Mouse (Mus musculus) frontal cortex, postnatal 10 days (tissue): ENCODE results near the gene Lysmd2.
"Not testable (repeated sequence)": the region's sequence is repeated elsewhere in the genome, so short reads cannot be mapped to it uniquely, and the experiment has no call there.

Experiments
- DNase-seq, 2 experiments: peaks; one replicate each; pipeline ENCODE4 v3.0.0; 2022; ENCODE audit warnings: low spot score in 2 of 2, mixed read lengths in 1 of 2

Gene Lysmd2

DNA sequence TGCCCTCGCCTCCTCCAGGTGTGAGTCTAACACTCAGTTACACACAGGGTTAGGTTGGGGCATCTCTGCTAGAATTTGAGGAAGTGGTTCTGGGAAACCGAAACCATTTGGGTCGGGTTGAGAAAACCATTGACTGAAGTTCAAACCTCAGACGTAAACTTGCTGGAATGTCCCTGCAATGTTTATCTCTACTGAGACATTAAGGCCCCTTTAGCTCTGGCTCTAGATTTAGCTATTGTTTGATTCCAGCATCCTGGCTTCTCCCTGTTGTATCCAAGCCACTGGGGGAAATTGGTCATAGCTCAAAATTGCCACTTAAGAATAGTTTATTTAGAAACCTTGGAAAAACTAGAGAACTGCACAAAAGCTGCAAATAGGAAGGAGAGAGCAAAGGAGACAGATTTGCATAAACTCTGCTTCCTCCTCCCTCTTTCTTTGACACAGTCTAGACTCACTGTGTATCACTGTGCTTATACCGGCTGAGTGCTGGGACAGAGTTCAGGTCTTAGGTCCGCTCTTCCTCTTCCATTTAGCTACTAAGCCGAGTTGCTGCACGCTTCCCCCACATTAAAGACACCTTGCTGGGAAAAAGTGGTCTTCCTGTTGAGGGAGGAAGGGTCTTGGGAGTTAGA, 5.4 kb downstream of the Lysmd2 start:
- no peak for DNase-seq

DNA sequence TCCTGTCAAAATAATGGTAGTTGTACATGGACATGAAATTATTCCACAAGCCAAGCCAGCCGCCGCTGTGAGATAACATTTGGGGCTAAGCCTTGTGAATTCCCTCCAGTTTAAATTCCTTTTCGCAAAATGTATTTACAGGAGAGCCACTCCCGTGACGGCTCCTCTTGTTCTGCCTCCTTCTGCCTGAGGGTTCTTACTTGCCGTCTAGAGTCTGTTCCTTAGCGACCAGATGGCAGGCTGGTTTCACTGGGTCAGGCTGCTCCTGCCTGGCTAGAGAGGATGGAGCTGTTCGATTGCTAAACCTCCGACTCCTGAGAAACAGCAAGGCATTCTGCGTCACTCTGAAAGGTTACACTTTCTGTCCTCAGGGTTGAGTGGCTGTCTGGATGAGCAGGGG, 6.6 kb downstream of the Lysmd2 start:
- no peak for DNase-seq

DNA sequence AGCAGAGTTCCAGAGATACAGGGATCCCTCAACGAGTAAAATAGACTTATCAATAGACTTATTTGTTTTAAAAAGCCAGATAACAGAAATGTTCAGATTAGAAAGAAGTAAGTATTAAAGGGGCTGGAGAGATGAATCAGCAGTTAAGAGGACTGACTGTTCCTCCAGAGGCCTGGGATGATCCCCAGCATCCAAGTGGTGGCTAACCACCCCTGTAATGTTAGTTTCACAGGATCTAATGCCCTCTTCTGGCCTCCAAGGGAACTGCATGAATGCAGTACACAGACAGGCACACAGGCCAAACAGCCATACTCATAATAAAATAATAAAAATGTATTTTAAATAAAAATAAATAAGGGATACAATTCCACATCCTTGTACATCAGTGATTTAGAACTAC, 7.4 kb downstream of the Lysmd2 start:
- DNase-seq: no peak

DNA sequence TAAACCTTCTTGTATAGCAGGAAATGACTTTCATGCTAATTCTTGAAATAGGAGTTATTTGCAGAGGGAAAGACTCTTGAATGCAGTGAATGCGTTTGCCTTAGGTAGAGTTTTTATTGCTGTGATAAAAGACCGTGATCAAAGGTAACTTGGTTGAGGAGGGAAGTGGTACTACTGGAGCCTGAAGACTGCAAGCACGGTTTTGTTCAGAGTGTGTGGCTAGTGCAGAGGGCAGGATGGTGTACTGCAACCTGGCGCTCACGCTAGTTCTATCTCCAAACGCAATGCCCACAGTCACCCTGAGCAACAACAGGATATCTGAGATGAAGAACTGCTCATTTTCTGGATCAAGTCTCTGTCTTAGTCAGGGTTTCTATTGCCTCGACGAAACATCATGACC, 8.1 kb downstream of the Lysmd2 start:
- DNase-seq: no peak

DNA sequence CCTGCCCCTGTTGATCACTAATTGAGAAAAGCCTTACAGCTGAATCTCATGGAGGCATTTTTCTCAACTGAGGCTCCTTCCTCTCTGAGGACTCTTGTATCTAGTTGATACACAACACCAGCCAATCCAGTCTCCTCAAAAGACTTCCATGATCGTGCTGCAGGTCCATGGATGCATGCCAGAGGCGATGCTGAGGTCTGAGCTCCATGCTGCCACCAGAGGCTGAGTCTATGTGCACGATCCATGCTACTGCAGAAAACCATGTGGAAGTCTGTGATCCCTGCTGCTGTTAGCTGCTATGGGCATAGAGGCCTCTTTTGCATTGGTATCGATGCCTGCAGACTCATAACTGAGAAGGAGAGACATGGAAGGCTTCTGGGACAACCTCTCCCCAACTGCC, 8.7 kb downstream of the Lysmd2 start:
- no peak for DNase-seq

DNA sequence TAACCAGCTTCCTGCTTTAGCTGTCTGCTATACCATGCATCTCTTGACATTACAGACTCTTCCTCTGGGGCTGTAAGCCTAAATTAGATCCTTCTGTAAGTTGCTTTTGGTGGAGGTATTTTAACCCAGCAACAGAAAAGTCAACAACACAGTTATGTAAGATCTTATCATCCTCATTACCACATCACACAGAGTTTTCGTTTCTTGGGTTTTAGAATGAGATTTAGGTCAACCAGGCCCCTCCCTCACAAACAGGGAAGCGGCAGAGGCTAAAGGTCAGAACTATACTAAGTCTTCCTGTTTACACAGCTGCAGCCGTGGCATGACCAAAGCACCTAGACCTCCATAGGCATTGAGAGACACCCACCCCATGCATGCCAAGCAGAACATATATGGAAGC, 19.9 kb downstream of the Lysmd2 start:
- no peak for DNase-seq

DNA sequence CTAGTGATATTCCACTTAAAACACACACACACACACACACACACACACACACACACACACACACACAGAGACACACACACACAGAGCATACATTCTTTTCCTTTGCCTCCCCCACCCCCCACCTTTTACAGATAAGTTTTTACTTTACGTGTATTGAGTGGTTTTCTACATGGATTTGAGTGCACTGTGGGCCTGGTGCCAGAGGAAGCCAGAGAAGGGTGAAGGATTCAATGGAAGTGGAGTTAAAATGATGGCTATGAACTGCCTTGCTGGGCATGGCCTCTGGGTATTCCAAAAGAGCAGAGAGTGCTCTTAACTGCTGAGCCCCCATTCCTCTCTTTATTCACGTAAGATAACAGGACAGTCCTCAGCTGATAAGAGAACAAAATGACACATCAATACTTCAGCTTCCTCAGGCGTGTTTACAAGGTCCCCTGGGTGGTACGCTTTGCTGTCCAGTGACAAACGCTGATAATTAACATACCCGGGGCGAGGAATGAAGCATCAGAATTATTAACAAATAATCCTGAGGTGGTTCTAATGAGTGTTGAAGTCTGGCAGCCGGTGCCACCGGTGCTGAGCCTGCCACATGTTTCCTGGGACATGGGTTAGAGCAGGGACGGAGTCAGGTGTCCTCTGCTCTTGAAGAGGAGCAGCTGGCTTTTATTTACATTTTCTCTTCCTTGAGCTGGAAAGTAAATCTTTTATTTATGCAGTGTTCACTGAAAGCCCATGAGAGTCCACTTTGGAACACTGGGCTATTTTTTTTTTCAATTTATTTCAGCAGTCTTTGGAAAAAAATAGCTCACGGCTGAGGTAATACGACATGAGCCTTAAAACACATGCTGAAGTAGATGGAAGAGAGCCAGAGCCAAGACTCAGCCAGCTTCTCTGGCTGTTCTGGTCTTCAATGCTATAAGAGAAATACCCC, 28.7 kb downstream of the Lysmd2 start:
- DNase-seq: no peak

DNA sequence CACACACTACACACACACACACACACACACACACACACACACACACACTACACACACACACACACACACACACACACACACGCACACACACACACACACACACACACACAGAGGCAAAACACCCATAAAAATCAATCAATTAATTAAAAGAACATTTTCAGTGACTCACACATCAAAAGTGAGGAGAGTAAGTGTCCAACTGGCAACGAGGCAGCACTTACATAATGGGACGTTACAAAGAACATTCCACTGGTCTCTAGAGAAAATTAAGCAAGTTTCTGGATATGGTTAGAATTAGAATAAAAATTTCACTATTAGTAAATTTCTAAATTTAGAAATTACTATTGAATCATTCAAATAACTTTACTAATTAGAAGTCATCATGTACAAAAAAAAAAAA, 30.9 kb downstream of the Lysmd2 start:
- not testable (repeated sequence) for DNase-seq

DNA sequence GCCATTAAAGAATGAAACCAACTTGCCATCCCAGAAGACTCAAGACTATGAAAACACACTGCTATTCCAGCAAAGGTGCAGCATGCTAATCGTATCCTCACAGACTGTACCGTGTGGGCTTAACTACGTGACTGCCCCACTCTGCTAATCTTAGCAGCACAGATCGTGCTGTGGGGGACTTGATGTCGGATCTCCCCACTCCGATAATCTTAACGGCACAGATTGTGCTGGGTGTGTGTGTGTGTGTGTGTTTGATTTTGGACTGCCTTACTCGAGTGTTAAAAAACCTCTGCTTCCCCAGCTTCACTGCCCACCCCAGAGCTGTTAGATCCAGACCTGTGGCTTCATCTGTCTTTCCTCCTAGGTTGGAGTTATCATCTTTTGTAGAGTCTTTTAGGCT, 35.4 kb downstream of the Lysmd2 start:
- DNase-seq: peak; percentile 17 to 29

DNA sequence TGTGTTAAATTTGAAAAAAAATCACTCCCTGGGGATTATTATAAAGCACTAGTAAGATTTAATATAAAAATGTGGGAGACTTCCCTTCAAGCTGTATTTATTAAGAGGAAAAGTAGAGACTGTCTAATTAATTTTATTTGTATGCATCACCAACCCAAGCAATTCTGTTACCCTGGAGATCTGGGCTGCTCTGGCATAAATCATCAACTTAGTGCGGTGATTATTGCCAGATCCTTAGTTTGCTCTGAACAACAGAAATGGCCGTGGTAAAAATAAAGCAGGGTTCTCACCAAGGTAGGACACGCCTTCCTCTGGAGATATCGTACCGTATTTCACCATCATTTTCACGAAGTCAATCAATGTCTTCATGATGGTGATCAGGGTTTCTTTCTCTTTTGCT, 39.8 kb downstream of the Lysmd2 start:
- DNase-seq: no peak

DNA sequence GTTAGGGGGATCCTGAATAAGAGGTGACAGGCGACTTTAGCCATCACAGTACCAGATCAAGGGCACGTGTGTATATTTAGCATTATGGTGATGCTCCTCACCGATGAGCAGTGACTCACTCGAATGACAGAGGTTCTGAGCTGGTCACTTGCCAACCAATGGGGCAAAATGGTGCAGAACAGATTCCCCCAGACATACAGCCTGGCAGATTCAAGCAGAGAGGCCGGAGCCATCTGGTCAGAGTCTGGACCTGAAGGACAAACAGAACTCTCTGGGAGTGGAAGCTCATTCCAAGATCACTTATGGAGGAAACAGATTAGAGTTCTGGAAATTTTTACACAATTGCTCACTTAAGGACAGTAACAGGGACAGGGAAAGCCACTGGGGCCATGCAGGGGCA, 41.1 kb downstream of the Lysmd2 start:
- no peak for DNase-seq

DNA sequence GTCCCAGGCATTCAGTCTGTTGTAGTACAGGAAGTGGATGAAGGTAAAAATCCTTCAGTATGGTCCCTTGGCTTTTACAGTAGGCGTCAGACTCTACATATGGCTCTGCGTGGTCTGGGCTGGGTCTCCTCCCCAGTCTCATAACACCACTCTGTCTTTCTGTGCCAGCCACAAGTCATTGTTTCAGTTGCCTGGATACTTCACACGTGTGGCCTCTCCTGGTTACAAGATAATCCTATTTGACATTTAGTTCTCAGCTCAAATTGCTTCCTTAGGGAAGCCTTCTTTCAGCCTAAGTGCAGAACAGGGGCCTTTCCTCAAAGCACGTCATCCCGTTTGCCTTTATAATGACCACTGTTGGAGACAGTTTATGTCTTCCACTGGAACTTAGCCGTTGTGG, 47.2 kb downstream of the Lysmd2 start:
- no peak for DNase-seq

DNA sequence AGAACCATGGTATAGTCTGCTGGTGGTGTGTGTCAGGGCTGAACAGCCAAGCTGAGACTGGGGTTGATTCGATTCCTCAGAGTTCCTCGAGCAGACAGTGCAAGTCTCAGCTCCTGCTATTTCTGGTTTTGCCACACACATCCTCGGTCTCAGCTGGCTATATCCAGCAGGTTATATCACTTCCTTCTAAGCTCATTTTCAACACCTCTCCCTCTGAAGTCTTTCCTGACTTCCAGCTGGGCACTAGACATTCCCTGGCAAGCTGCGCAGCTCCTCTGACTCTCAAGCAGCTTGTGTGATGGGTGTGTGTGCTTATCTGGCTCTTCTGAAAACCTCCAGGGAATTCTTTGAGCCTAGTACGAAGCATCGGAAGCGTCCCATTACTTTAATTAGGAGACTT, 50.7 kb downstream of the Lysmd2 start:
- peak in 1 of 2 experiments; percentile 44 for DNase-seq

DNA sequence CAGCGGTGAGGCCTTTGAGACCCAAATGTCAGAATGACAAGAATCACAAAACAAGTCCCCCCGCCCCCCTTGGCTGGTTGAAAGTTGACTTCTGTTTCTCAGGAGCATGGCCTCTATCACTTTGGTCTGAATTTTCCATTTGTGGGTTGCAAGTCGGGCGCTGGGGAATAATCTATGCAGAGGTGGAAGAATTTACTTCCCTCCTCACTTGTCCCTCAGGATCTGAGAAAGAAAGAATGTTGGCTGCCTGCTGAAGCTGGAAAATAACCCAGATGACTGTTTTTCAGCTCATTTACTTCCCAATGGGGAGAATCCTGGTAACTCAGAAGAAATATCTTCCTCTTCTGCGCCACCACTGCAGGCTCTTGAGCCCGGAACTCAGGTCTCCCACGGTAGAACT, 52.8 kb downstream of the Lysmd2 start:
- DNase-seq: no peak

DNA sequence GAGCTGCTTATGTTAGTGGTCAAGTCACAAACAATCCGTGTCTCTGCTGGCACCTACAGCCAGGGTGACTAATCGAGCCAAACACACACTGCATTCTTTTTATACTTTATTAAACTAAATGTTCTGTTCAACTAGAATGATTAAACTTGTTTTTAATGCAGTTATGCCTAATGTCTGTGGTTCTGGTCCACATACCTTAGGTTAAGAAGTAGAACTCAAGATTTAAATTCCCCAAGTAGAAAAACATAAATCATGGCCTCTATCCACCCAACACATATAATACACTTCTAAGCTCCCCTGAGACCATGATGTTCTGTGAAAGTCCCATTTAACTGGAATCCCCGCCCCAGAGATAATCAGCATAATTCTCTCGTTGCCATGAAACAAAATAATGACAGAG, 54.1 kb downstream of the Lysmd2 start:
- no peak for DNase-seq

DNA sequence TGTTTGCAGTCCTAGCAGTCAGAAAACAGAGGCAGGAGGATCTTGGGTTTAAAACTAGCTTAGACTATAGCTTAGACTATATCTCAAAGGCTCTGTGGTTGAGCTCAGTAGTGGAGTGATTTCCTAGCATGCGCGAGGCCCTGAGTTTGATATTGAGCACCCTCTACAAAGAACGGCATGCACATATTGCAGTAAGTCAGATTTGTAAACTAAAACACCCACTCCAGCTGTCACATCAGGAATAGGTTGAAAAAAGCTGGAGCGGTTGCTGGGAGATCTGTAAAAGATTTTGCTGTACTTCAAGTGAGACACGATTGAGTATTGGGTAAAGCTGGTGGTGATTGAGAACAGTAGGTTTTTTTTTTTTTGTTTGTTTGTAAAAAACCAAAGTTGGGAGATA, 55.1 kb downstream of the Lysmd2 start:
- DNase-seq: no peak

DNA sequence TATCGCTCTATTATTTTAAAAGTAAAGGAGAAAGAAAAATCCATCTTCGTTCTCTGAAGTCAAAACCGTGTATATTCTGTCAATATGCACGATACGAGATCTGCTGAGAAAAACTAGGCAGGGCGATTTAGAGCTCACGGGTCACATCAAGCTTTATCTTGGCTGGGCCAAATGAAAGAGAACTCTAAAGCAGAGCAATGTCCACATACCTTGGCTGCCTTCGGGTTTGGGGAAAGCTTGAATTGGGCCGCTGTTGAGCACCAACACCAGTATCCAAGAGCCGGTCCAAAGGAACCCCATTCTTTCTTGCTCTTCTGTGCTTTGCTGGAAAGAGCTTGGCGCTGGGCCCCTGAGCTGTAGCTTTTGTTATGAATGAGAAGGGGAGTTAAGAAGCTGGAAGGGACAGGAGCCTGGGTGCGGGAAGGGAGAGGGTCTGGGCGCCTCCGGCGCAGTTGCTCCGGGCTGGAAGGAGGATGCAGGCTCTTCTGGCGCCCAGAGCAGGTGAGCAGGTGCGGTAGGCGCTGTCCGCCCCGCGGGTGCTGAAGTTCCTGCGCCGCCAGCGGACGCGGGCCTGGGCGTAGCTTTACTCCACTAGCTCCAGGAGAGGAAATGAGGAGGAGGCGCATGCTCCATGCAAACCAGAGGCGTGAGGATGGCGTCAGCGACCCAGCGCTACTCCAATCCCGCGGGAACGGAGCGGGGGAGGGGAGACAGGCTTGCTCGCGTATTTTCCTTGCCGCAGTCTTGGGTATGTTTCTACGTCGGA, 58.1 kb downstream of the Lysmd2 start, which contains the start of gene Scg3:
TSS of gene Scg3 (minus strand) at position 631 of the 766 bp plus-strand sequence.
- DNase-seq: peak; percentile 93

DNA sequence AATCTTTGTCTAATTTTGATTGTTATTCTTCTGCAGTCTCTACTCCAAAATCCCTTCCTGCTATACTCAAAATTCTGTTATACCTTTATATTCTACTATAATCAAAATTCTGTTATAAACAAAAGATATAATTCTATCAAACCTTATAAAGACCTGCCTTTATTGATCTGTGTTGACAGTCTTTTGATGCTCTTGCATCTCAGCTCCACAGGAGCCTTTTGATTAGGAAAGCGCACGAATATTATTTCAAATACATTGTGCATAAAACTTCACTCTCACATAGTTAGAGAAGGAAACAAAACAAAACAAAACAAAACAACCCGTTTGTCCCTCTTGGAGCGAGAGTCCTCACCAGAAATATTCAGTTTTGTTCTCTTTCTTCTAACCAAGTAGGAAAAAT, 58.8 kb downstream of the Lysmd2 start:
- no peak for DNase-seq

DNA sequence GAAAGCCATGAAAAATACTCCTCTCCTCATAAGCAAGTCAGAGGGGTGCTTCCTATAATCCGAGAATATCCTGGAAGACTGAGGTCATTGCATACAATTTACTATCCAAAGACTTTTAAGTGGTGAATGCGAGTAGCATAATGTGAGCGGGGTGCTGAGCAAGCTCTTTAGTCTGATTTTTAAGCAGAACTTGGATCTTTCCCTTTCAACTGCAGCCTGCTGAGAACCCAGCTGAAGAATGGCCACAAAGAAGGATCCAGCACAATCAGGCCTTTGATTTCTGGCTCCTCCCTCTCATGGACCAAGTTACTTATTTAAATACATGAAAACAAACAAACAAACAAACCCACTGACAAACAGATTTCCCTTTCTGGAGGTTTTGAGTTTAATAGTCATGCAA, 59.2 kb downstream of the Lysmd2 start:
- no peak for DNase-seq
